Mouse (Mus musculus) cerebellum, adult 18-20 months (tissue): ENCODE measurements around the gene Tent4b.

ENCODE experiments used
- DNase-seq, 2 experiments: peaks; one replicate each; pipeline ENCODE4 v3.0.0; 2021

Tent4b gene

GRCm38 (mm10) chr8:88307736-88308135 lies 108.7 kb downstream of the Tent4b start:
- no peak for DNase-seq
